Mouse (Mus musculus) cerebellum, adult 2 months (tissue): ENCODE data around the gene Odaph.

Source experiments
- CTCF ChIP-seq: fragments of 200-500 bp; IDR thresholded peaks from 2 replicates; pipeline ENCODE4 v1.5.1; 2011; ENCODE audit warnings: low read depth, mild to moderate bottlenecking, control low read depth, low read length, moderate library complexity, borderline replicate concordance; ENCODE audit not compliant: insufficient read depth
- POLR2A ChIP-seq: fragments of 200-500 bp; IDR thresholded peaks from 2 replicates; pipeline ENCODE4 v1.6.1; 2011; ENCODE audit warnings: low read length, control low read depth, borderline replicate concordance; ENCODE audit not compliant: insufficient read depth

GRCm38 (mm10) chr5:91947008-91947407 lies 40.3 kb upstream of the Odaph start:
- TF ChIP-seq CTCF = no peak
- TF ChIP-seq POLR2A = no peak
